Mouse (Mus musculus) liver, embryonic 11.5 days (tissue): ENCODE data around the gene Gm1043. TPM values are rescaled to one million over a fixed set of nuclear protein-coding genes. Genes with fewer than 3 reads are reported as not detected.

Experiments
- ATAC-seq: fragments of 200-750 bp; cut with Nextera tagmentation; replicated peaks from 2 replicates; pipeline ENCODE4 v1.8.0; 2017; ENCODE audit warnings: moderate number of reproducible peaks, mild to moderate bottlenecking, moderate TSS enrichment, moderate library complexity; ENCODE audit not compliant: low FRiP score
- DNase-seq: peaks from one replicate; pipeline ENCODE4 v3.0.0-alpha.2; 2017; ENCODE audit warnings: low spot score
- H3K27ac ChIP-seq: fragments of 300-500 bp; sonication (generic); 2 replicates; pipeline ENCODE4 v1.5.1; 2014; ENCODE audit warnings: mild to moderate bottlenecking, low read depth, low read length, control low read depth
- H3K27me3 ChIP-seq: fragments of 300-500 bp; sonication (generic); replicated peaks from 2 replicates; pipeline ENCODE4 v1.6.1; 2014; ENCODE audit warnings: low read length, mixed read lengths; ENCODE audit not compliant: control insufficient read depth, insufficient read depth
- H3K36me3 ChIP-seq: fragments of 300-500 bp; sonication (generic); 2 replicates; pipeline ENCODE4 v1.6.1; 2014; ENCODE audit warnings: mild to moderate bottlenecking, low read length, moderate library complexity, mixed read lengths; ENCODE audit not compliant: control insufficient read depth, insufficient read depth
- H3K4me1 ChIP-seq: fragments of 300-500 bp; sonication (generic); replicated peaks from 2 replicates; pipeline ENCODE4 v1.6.1; 2014; ENCODE audit warnings: low read length, mixed read lengths; ENCODE audit not compliant: control insufficient read depth, insufficient read depth
- H3K4me2 ChIP-seq: fragments of 300-500 bp; sonication (generic); 2 replicates; pipeline ENCODE4 v1.6.1; 2014; ENCODE audit warnings: mild to moderate bottlenecking, control low read depth, moderate library complexity
- H3K4me3 ChIP-seq: fragments of 300-500 bp; sonication (generic); 2 replicates; pipeline ENCODE4 v1.5.1; 2014; ENCODE audit warnings: low read depth, low read length, control low read depth
- H3K9ac ChIP-seq: fragments of 300-500 bp; sonication (generic); 2 replicates; pipeline ENCODE4 v1.6.1; 2014; ENCODE audit warnings: low read depth, low read length, control low read depth
- H3K9me3 ChIP-seq: fragments of 300-500 bp; sonication (generic); 2 replicates; pipeline ENCODE4 v1.6.1; 2016; ENCODE audit warnings: low read length, inconsistent platforms, mixed read lengths; ENCODE audit not compliant: control insufficient read depth
- WGBS: fragments of 180-500 bp; shearing (Covaris S2); extraction: QIAGEN DNeasy Blood & Tissue Kit; methylation state at CpG from one replicate; pipeline ENCODE4 v1.1.7; 2014; 5-methylcytosine and 5-hydroxymethylcytosine counted together
- polyA plus RNA-seq: library from polyadenylated mRNA; unstranded; fragments of >200 nt; fragmentation: Nextera tagmentation; extraction: Ambion mirVana; gene quantifications from 2 replicates; pipeline ENCODE4 v1.2.1, GENCODE M21; 2014

Gene Gm1043
- polyA plus RNA-seq, 1 experiment from 2014 or later: not detected

DNA sequence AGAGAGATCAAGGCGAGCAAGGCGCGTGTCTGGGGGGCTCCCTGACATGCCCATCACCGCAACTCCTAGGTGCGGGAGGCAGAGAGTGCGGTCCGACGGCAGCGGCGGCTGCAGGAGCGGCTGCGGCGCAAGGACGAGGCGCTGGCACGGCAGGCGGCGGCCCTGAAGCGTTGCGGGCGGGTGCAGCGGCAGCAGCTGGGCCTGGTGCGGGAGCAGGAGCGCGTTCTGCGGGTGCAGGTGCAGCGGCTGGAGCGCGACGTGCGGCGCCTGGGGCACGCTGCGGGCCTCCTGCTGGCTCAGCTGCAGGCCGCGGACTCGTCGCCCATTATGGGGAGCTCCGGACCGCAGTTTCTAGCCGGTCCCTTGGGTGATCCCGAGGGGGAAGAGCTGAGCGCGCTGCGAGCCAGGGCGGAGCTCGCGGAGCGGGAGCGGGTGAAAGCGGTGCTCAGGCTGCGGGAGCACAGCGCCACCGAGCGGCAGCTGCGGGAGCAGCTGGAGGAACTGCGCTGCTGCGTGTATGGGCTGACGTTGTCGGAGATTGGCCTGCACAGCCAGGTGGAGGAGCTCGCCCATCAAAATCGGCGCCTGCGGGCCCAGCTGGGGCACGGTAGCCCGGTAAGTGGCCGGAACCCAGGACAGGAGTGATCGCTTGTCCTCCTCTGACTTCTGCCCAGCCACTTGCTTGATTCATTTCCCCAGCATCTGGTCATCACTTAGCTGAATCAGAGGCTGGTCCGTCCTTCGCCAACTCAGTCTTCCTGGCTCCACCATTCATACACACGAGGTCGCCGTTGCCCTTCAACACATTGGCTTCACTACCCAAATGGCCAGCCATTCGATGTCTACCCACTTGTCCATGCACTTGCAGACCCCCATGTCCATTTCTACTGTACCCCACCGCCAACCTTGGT is 78.0 kb downstream of the Gm1043 start:
- H3K9ac ChIP-seq: no peak overlapping the region
- no peaks in the 10 kb centered on the region for H3K9me3 ChIP-seq
- peak overlapping the region; percentile 55 for H3K4me2 ChIP-seq
- no peak overlapping the region for H3K27ac ChIP-seq
- peak overlapping the region; percentile 36 for H3K4me3 ChIP-seq
- DNase-seq: peak; percentile 44
- no peak for ATAC-seq
- 10% methylated on average over 73 of the region's 75 CpGs for WGBS
- peaks cover 37% of the 10 kb centered on the region for H3K27me3 ChIP-seq
- H3K36me3 ChIP-seq: no peaks in the 10 kb centered on the region
- H3K4me1 ChIP-seq: no peaks in the 10 kb centered on the region

GRCm38 (mm10) chr5:37176466-37176865 is 91.3 kb downstream of the Gm1043 start:
- no peak for ATAC-seq
- H3K4me2 ChIP-seq: no peak overlapping the region

DNA sequence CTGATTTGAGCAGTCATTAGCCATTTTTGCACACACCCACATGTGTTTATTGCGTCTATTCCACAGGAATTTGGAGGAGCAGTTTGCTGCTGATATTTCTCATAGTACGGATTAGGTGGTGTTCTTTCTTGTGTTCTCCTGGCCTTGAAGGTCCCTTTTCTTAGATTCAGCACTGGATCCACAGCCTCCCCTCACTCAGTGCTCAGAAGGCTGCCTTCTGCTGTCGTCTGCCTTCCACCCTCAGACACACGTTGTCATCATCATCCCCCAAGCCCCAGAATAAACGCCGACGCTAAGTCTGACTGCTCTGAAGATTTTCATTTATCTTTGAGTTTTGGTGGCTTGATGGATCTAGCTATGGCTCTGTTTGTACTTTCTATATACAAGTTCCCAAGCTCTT is 91.9 kb downstream of the Gm1043 start:
- Histone ChIP-seq H3K27ac (no peak overlapping the region), H3K4me3 (no peak overlapping the region), H3K27me3 (peaks cover 4% of the 10 kb centered on the region; the same call in 1 of the 2 replicates), H3K36me3 (no peaks in the 10 kb centered on the region), H3K4me1 (no peaks in the 10 kb centered on the region), H3K4me2 (no peak overlapping the region), H3K9ac (no peak overlapping the region), H3K9me3 (no peaks in the 10 kb centered on the region)
- ATAC-seq (no peak), DNase-seq (no peak)
- 79% methylated on average over 7 of the region's 7 CpGs for WGBS

More at GRCm38 (mm10) chr5:37176466-37176865, 91.3 kb downstream of the Gm1043 start:
- Histone ChIP-seq H3K27me3 (peaks cover 4% of the 10 kb centered on the region; the same call in 1 of the 2 replicates), H3K4me1 (no peaks in the 10 kb centered on the region), H3K36me3 (no peaks in the 10 kb centered on the region), H3K27ac (no peak overlapping the region), H3K9me3 (no peaks in the 10 kb centered on the region), H3K9ac (no peak overlapping the region), H3K4me3 (no peak overlapping the region)
- no peak for DNase-seq
- WGBS: 60% methylated on average over 4 of the region's 4 CpGs

GRCm38 (mm10) chr5:37178811-37179210 is 93.6 kb downstream of the Gm1043 start:
- no peak for DNase-seq
- Histone ChIP-seq H3K36me3 (no peaks in the 10 kb centered on the region), H3K4me2 (no peak overlapping the region), H3K4me1 (no peaks in the 10 kb centered on the region), H3K4me3 (no peak overlapping the region), H3K9ac (no peak overlapping the region), H3K27me3 (peaks cover 4% of the 10 kb centered on the region; the same call in 1 of the 2 replicates), H3K27ac (no peak overlapping the region), H3K9me3 (no peaks in the 10 kb centered on the region)
- 57% methylated on average over 4 of the region's 4 CpGs for WGBS
- ATAC-seq: no peak

DNA sequence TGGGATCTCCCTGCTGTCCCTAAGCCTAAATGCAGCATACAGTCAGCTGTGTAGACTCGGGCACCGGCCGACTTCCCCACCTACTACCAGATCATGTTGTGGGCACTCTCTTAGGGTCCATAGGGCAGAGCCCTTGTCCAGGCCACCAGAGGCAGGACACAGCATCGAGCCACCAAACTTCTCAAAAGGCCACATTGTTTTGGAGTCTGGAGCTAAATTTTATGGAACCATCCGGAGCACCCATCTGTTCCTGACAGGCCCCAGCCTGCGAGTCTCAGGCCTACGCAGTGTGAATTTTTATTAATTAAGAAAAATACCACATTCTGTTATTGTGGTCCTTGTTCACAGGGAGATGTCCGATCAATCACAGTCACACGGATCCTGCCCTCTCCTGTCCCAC is 94.7 kb downstream of the Gm1043 start:
- 85% methylated on average over 9 of the region's 9 CpGs for WGBS
- Histone ChIP-seq H3K4me1 (no peaks in the 10 kb centered on the region), H3K4me3 (no peak overlapping the region), H3K27ac (no peak overlapping the region), H3K9me3 (no peaks in the 10 kb centered on the region), H3K9ac (no peak overlapping the region), H3K27me3 (peaks cover under 1% of the 10 kb centered on the region; the same call in 1 of the 2 replicates), H3K36me3 (no peaks in the 10 kb centered on the region), H3K4me2 (no peak overlapping the region)
- ATAC-seq (no peak), DNase-seq (no peak)

DNA sequence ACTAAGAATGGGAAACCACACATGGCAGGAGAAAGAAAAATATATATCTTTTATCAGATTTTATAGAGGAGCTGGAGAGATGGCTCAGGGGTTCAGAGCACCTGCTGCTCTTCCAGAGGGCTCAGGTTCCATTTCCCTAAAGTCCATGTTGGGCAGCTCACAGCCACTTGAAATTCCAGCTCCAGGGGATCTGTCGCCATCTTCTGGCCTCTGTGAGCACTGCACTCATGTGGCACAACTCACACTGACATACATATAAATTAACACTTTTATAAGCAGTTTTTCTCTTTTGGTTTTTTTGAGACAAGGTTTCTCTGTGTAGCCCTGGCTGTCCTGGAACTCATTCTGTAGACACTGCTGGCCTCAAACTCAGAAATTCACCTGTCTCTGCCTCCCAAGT is 95.5 kb downstream of the Gm1043 start:
- 57% methylated on average over 1 of the region's 1 CpGs for WGBS
- no peaks in the 10 kb centered on the region for H3K4me1 ChIP-seq
- H3K9ac ChIP-seq: no peak overlapping the region
- H3K9me3 ChIP-seq: no peaks in the 10 kb centered on the region
- H3K27me3 ChIP-seq: no peaks in the 10 kb centered on the region
- H3K27ac ChIP-seq: no peak overlapping the region
- ATAC-seq: no peak
- no peak for DNase-seq
- no peak overlapping the region for H3K4me3 ChIP-seq
- H3K36me3 ChIP-seq: no peaks in the 10 kb centered on the region
- H3K4me2 ChIP-seq: no peak overlapping the region

GRCm38 (mm10) chr5:37184605-37185004 is 99.4 kb downstream of the Gm1043 start:
- no peaks in the 10 kb centered on the region for H3K9me3 ChIP-seq
- H3K36me3 ChIP-seq: no peaks in the 10 kb centered on the region
- 62% methylated on average over 7 of the region's 7 CpGs for whole genome bisulfite sequencing
- no peak for ATAC-seq
- no peaks in the 10 kb centered on the region for H3K4me1 ChIP-seq
- no peak for DNase-seq
- H3K4me3 ChIP-seq: no peak overlapping the region
- H3K4me2 ChIP-seq: no peak overlapping the region
- H3K27me3 ChIP-seq: no peaks in the 10 kb centered on the region
- no peak overlapping the region for H3K9ac ChIP-seq
- H3K27ac ChIP-seq: no peak overlapping the region

DNA sequence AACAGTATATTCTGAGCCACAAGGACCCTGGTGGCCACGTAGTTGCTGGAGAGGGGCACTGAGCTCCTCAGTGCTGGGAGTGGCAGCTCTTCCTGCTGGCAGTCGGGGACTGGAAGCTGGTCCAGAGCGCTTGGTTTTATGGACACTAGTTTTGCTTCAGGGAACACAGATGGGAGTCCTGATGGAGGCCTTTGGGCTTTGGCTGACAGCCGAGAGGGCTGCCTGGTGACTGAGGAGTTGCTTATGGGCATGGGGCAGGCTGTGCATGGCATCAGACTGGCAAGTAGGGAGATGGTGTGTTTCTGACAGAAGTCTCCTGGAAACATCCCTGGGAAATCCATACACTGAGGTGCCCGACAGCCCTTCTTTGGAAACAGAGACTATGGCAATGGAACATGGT is 105.2 kb downstream of the Gm1043 start:
- ATAC-seq: no peak
- DNase-seq: no peak
- WGBS: 79% methylated on average over 5 of the region's 5 CpGs

DNA sequence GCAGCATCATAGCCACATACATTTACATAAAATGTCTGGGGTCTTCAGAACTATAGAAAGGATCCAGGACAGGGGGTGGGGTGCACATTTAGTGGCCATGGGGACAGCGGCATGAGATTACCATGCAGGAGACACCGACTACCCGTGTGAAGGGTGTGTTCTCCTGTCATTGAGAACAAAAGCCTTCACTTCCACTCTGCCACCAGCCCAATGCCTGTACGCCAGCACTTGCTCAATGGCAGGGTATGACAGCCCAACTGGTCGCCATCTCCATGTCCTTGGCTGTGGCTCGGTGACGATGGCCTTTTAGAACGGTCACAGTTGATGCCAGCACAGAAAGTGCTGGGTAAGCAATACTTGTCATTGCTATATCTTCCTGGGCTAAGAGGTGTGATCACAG is 111.0 kb downstream of the Gm1043 start:
- Histone ChIP-seq H3K36me3 (no peaks in the 10 kb centered on the region), H3K9me3 (no peaks in the 10 kb centered on the region), H3K4me3 (no peak overlapping the region), H3K27ac (no peak overlapping the region), H3K27me3 (no peaks in the 10 kb centered on the region), H3K9ac (no peak overlapping the region), H3K4me1 (peaks cover 2% of the 10 kb centered on the region; the same call in 1 of the 2 replicates), H3K4me2 (no peak overlapping the region)
- WGBS: 87% methylated on average over 8 of the region's 8 CpGs
- ATAC-seq: no peak
- DNase-seq: no peak

More for the DNA sequence above, 105.2 kb downstream of the Gm1043 start:
- no peaks in the 10 kb centered on the region for H3K4me1 ChIP-seq
- H3K27me3 ChIP-seq: no peaks in the 10 kb centered on the region
- H3K36me3 ChIP-seq: no peaks in the 10 kb centered on the region
- H3K4me2 ChIP-seq: no peak overlapping the region
- H3K4me3 ChIP-seq: no peak overlapping the region
- H3K9me3 ChIP-seq: no peaks in the 10 kb centered on the region
- no peak overlapping the region for H3K9ac ChIP-seq
- no peak overlapping the region for H3K27ac ChIP-seq
